Mouse (Mus musculus) heart, postnatal 0 days (tissue): Measurements from ENCODE around the gene Cxcl2. TPM values are rescaled to one million over a fixed set of nuclear protein-coding genes. Genes with fewer than 3 reads are reported as not detected.

Source experiments
- ATAC-seq: fragments of 200-750 bp; cut with Nextera tagmentation; 2 replicates; pipeline ENCODE4 v1.8.0; 2017; ENCODE audit warnings: low read depth, moderate number of reproducible peaks, moderate library complexity; ENCODE audit not compliant: insufficient read depth
- DNase-seq: peaks from one replicate; pipeline ENCODE4 v3.0.0-alpha.2; 2016; ENCODE audit warnings: low spot score
- H3K27ac ChIP-seq: fragments of 300-500 bp; sonication (generic); 2 replicates; pipeline ENCODE4 v1.5.1; 2014; ENCODE audit warnings: low read depth, mild to moderate bottlenecking
- H3K27me3 ChIP-seq: fragments of 300-500 bp; sonication (generic); 2 replicates; pipeline ENCODE4 v1.6.1; 2014; ENCODE audit warnings: low read length, mixed read lengths; ENCODE audit not compliant: control insufficient read depth, insufficient read depth
- H3K36me3 ChIP-seq: fragments of 300-500 bp; sonication (generic); replicated peaks from 2 replicates; pipeline ENCODE4 v1.6.1; 2014; ENCODE audit warnings: low read length, mixed read lengths; ENCODE audit not compliant: control insufficient read depth, insufficient read depth
- H3K4me1 ChIP-seq: fragments of 300-500 bp; sonication (generic); 2 replicates; pipeline ENCODE4 v1.6.1; 2014; ENCODE audit warnings: antibody characterized with exemption; ENCODE audit not compliant: control insufficient read depth, insufficient read depth
- H3K4me2 ChIP-seq: fragments of 300-500 bp; sonication (generic); 2 replicates; pipeline ENCODE4 v1.6.1; 2014; ENCODE audit warnings: low read depth, mild to moderate bottlenecking, low read length, moderate library complexity
- H3K4me3 ChIP-seq: fragments of 300-500 bp; sonication (generic); 2 replicates; pipeline ENCODE4 v1.5.1; 2014; ENCODE audit warnings: low read depth, low read length
- H3K9ac ChIP-seq: fragments of 300-500 bp; sonication (generic); replicated peaks from 2 replicates; pipeline ENCODE4 v1.6.1; 2014; ENCODE audit warnings: low read depth, low read length, mixed read lengths
- H3K9me3 ChIP-seq: fragments of 300-500 bp; sonication (generic); replicated peaks from 2 replicates; pipeline ENCODE4 v1.6.1; 2016; ENCODE audit warnings: low read length; ENCODE audit not compliant: control insufficient read depth
- CTCF ChIP-seq: IDR thresholded peaks from 2 replicates; pipeline ENCODE4 v1.5.1; 2016; ENCODE audit warnings: antibody characterized with exemption, control low read depth, low read depth
- EP300 ChIP-seq: IDR thresholded peaks from 2 replicates; pipeline ENCODE4 v1.6.1; 2016; ENCODE audit warnings: antibody characterized with exemption, low read depth
- WGBS: fragments of 180-500 bp; shearing (Covaris S2); extraction: QIAGEN DNeasy Blood & Tissue Kit; methylation state at CpG from one replicate; pipeline ENCODE4 v1.1.7; 2014; 5-methylcytosine and 5-hydroxymethylcytosine counted together
- polyA plus RNA-seq: library from polyadenylated mRNA; unstranded; fragments of >200 nt; fragmentation: Nextera tagmentation; extraction: Ambion mirVana; gene quantifications from 2 replicates; pipeline ENCODE4 v1.2.1, GENCODE M21; 2015
- total RNA-seq: library from RNA; depleted of rRNA; stranded (reverse); fragments of >200 nt; gene quantifications from 2 replicates; pipeline ENCODE4 v1.2.3, GENCODE M21; 2014; ENCODE audit warnings: low replicate concordance; rRNA removed

The Cxcl2 gene
- total RNA-seq (not detected in 2 replicates), polyA plus RNA-seq (not detected in 2 replicates)

DNA sequence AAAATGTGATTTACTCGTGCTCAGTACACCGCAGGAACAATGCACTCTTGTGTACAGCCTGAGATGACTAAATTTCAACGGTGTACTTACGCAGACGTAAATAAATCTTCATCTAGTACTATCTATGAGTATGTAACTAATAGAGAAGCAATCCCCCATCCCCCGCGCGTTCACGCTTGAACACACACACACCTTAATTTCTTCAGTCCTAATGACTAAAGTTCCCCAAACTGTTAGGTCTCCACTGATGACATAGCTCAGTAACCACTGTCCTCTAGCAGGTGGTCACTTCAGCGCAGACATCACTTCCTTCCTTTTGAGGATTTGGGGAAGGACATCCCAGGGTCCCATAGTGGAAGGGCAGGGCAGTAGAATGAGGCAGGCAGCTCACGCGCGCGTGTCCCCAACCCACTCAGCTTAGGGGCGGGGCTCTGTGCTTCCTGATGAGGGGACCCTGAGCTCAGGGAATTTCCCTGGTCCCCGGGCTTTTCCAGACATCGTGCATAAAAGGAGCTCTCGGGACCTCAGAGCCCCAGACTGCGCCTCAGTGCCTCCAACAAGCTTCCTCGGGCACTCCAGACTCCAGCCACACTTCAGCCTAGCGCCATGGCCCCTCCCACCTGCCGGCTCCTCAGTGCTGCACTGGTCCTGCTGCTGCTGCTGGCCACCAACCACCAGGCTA, at the start of gene Cxcl2:
TSS of gene Cxcl2 (plus strand) at position 533 of the 682 bp plus-strand sequence.
- no peak for TF ChIP-seq CTCF
- TF ChIP-seq EP300, result no peak
- Histone ChIP-seq H3K27me3 (peaks cover 28% of the 10 kb centered on the region), H3K4me2 (peak within 1 kb of the TSS; percentile 61), H3K27ac (no peak within 1 kb of the TSS), H3K4me3 (peak within 1 kb of the TSS; percentile 32), H3K4me1 (0 out of 2 replicates have a peak, but pooled peaks cover 4% of the 10 kb centered on the region), H3K9ac (no peak within 1 kb of the TSS), H3K9me3 (no peaks in the 10 kb centered on the region), H3K36me3 (no peaks in the 10 kb centered on the region)
- no peak for DNase-seq
- WGBS, result 7% methylated on average over 22 of the region's 22 CpGs
- no peak for ATAC-seq

DNA sequence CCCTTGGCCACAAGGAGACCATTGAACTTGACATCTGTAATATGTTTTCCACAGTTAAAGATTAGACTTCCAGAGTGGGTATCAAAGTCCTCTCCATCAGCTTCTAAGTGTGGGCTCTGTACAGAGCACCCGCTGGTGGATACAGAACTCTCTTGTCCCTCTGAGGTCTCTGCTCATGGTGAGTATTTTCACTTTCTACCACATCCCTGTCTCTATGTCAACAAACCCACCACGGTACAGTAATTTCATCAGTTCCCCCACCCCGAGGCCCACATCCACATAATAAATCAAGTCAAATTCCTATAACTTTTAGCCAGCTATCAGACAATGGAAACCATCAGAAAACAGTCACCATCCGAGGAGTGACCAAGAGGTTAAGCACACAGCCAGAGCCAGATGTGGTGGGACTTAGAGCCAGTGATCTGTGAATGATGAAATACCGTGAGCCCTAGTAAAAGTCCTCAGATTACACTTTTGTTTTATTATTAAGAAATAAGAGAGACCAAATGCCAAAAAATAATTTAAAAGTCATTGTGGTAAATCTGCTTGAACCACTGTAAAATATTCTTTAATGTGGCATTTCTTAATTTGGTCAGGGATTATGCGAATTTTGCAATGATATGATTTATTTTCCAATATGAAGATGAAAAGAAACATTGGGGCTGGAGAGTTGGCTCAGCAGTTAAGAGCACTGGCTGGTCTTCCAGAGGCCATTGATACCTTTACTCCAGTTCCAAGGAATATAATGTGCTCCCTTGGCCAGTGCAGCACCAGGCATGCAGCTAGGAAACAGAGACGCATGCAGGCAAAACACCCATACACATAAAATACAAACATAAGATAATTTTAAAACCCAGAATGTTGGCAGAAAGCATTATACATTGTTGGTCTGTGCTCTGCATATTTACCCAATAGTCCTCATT, 48.1 kb upstream of the Cxcl2 start:
- Histone ChIP-seq H3K4me2 (no peak overlapping the region), H3K9me3 (no peaks in the 10 kb centered on the region), H3K27me3 (no peaks in the 10 kb centered on the region), H3K36me3 (no peaks in the 10 kb centered on the region), H3K9ac (no peak overlapping the region), H3K4me3 (no peak overlapping the region), H3K4me1 (no peaks in the 10 kb centered on the region), H3K27ac (no peak overlapping the region)
- no peak for DNase-seq
- no peak for ATAC-seq
- WGBS, result 72% methylated on average over 7 of the region's 7 CpGs
- TF ChIP-seq CTCF, result no peak

DNA sequence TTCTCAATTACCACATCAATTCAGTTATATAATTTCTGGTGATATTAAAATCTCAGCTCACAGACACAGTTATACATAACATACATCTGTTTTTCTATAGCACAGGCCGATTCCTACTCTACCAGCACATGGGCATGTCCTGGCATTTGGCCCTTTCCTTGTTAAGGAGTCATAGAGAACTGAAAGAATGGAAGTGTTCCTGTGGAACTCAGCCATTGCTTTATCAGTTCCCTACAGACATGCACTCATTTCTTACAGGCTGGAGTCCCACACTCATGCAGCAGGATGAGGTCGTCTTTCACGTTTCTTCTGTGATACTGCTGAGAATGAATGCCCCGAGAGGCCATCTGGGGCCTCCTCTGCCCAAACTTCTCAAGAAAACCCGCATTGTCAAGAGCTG, 46.2 kb upstream of the Cxcl2 start:
- no peak overlapping the region for H3K27ac ChIP-seq
- H3K4me1 ChIP-seq, result no peaks in the 10 kb centered on the region
- H3K27me3 ChIP-seq, result no peaks in the 10 kb centered on the region
- H3K4me2 ChIP-seq, result no peak overlapping the region
- H3K9ac ChIP-seq, result no peak overlapping the region
- no peak for ATAC-seq
- DNase-seq, result no peak
- TF ChIP-seq CTCF, result no peak
- no peak for TF ChIP-seq EP300
- WGBS, result 44% methylated on average over 5 of the region's 5 CpGs
- no peaks in the 10 kb centered on the region for H3K36me3 ChIP-seq
- no peak overlapping the region for H3K4me3 ChIP-seq
- no peaks in the 10 kb centered on the region for H3K9me3 ChIP-seq

DNA sequence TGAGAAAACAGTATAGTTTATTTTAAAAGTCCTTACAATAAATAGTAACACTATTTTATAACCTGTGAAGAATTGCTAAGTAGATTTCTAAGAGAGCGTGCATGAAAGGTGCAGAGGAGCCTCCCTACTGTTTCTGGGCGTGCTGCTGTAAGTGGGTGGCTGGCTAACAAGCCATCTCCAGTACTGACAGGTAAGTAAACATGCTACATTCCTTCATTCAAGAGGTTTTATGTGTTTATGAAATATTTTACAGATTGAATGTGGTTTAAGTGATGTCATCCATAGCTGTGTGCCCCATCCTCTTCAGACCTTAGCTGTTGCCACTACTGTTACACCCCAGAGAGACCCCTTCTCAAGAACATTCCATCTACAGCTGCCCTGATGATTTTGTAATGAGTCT, 45.2 kb upstream of the Cxcl2 start:
- Histone ChIP-seq H3K4me3 (no peak overlapping the region), H3K9ac (no peak overlapping the region), H3K27me3 (no peaks in the 10 kb centered on the region), H3K9me3 (no peaks in the 10 kb centered on the region), H3K4me1 (no peaks in the 10 kb centered on the region), H3K36me3 (no peaks in the 10 kb centered on the region), H3K4me2 (no peak overlapping the region), H3K27ac (no peak overlapping the region)
- DNase-seq (no peak), ATAC-seq (no peak)
- 84% methylated on average over 2 of the region's 2 CpGs for WGBS
- TF ChIP-seq EP300 (no peak), CTCF (no peak)

DNA sequence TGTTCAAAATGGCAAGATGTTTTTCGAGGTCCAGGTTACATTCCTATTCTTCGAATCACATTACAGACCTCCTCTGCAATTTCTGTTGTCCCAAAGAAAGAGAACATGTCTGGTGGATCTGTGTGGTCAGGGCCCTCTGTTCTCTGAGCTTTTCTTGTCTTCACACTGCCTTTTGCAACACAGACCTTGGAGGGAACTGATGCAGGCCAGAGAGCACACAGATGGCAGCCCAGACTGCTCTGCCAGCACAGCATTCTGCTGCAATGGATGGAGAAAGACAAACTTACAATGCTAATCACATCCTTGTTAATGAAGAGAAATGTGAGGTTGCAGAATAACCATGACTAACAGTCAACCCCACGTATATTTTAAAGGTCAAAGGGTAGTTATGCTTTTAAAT, 44.6 kb upstream of the Cxcl2 start:
- no peaks in the 10 kb centered on the region for H3K9me3 ChIP-seq
- H3K27ac ChIP-seq, result no peak overlapping the region
- H3K27me3 ChIP-seq, result no peaks in the 10 kb centered on the region
- TF ChIP-seq CTCF, result no peak
- no peak for TF ChIP-seq EP300
- ATAC-seq (no peak), DNase-seq (no peak)
- no peak overlapping the region for H3K4me2 ChIP-seq
- H3K9ac ChIP-seq, result no peak overlapping the region
- H3K4me3 ChIP-seq, result no peak overlapping the region
- 74% methylated on average over 3 of the region's 3 CpGs for WGBS
- H3K4me1 ChIP-seq, result no peaks in the 10 kb centered on the region
- H3K36me3 ChIP-seq, result no peaks in the 10 kb centered on the region
